Mouse (Mus musculus) erythroblast, embryonic 14.5 days (primary cell): ENCODE measurements around the gene Lrrc7. TPM values are rescaled to one million over a fixed set of nuclear protein-coding genes. Genes with fewer than 3 reads are reported as not detected.

ENCODE experiments used
- H3K27me3 ChIP-seq: 2 replicates; pipeline ENCODE4 v1.6.1; 2012; ENCODE audit warnings: inconsistent platforms; ENCODE audit not compliant: control insufficient read depth
- H3K36me3 ChIP-seq: 2 replicates; pipeline ENCODE4 v1.6.1; 2012; ENCODE audit warnings: mild to moderate bottlenecking, inconsistent platforms; ENCODE audit not compliant: control insufficient read depth
- H3K4me1 ChIP-seq: 2 replicates; pipeline ENCODE4 v1.6.1; 2012; ENCODE audit warnings: inconsistent platforms; ENCODE audit not compliant: control insufficient read depth
- H3K4me3 ChIP-seq: replicated peaks from 2 replicates; pipeline ENCODE3; 2012; ENCODE audit warnings: moderate library complexity, mild to moderate bottlenecking, inconsistent platforms
- H3K9me3 ChIP-seq: 2 replicates; pipeline ENCODE4 v1.6.1; 2012; ENCODE audit warnings: low read length, inconsistent platforms, mixed read lengths; ENCODE audit not compliant: control insufficient read depth
- GATA1 ChIP-seq: IDR thresholded peaks from 2 replicates; pipeline ENCODE4 v1.6.1; 2012; ENCODE audit warnings: low read length, inconsistent platforms, mixed read lengths
- TAL1 ChIP-seq: IDR thresholded peaks from 3 replicates; pipeline ENCODE4 v1.6.1; 2012; ENCODE audit warnings: low read length, inconsistent platforms, mixed read lengths
- polyA plus RNA-seq: library from polyadenylated mRNA; stranded (reverse); fragments of >175 nt; gene quantifications from 2 replicates; pipeline ENCODE4 v1.2.3, GENCODE M21; 2012

Gene Lrrc7
- polyA plus RNA-seq, 1 experiment = not detected

- Histone ChIP-seq H3K9me3 (no peaks in the 10 kb centered on the region), H3K27me3 (no peaks in the 10 kb centered on the region)
These were observed 9.9 kb downstream of the Lrrc7 start for GRCm38 (mm10) chr3:158552105-158552504.

DNA sequence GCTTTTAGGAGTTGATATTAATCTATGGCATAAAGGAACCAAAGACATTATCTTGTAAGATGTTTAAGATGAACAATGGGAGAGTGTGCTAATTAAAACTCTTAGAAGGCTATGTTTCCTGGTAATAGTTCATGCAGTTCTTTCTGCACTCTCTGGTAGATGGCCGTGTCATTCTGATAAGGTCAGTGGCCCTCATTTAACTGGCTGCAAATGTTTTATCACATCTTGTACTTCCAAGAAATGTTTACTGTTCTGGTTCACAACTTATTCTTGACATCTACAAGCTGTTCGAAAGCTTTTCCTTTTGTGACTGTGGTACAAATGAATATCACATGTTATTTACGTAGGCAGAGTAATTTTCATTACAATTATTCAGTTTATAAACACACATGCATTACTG, 18.5 kb downstream of the Lrrc7 start:
- no peak for TF ChIP-seq GATA1
- TF ChIP-seq TAL1 = no peak
- Histone ChIP-seq H3K27me3 (no peaks in the 10 kb centered on the region), H3K36me3 (no peaks in the 10 kb centered on the region), H3K4me3 (no peak overlapping the region), H3K4me1 (no peaks in the 10 kb centered on the region), H3K9me3 (no peaks in the 10 kb centered on the region)

More at GRCm38 (mm10) chr3:158552105-158552504, 9.9 kb downstream of the Lrrc7 start:
- no peak for TF ChIP-seq GATA1
- TF ChIP-seq TAL1 = no peak
- no peaks in the 10 kb centered on the region for H3K36me3 ChIP-seq
- H3K4me1 ChIP-seq = no peaks in the 10 kb centered on the region
- no peak overlapping the region for H3K4me3 ChIP-seq

- TF ChIP-seq GATA1 (no peak), TAL1 (no peak)
- H3K27me3 ChIP-seq = no peaks in the 10 kb centered on the region
- H3K36me3 ChIP-seq = no peaks in the 10 kb centered on the region
- H3K9me3 ChIP-seq = no peaks in the 10 kb centered on the region
- H3K4me1 ChIP-seq = no peaks in the 10 kb centered on the region
- no peak overlapping the region for H3K4me3 ChIP-seq
These were observed 29.2 kb downstream of the Lrrc7 start for GRCm38 (mm10) chr3:158532859-158533258.

DNA sequence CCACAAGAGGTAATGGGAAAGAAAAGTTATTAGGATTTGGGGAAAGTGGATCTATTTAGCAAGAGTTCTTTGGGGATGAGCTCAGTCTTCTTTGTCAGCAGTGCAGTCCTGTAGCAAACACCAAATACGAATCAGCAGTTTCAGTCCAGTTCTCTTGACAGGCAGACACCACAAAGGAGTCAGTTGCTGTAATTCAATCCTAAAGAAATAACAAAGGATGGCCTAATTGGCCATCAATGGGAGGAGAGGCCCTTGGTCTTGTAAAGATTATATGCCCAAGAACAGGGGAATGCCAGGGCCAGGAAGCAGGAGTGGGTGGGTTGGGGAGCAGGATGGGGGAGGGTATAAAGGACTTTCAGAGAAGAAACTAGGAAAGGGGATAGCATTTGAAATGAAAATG, 33.5 kb downstream of the Lrrc7 start:
- Histone ChIP-seq H3K4me1 (no peaks in the 10 kb centered on the region), H3K27me3 (no peaks in the 10 kb centered on the region), H3K9me3 (no peaks in the 10 kb centered on the region), H3K4me3 (no peak overlapping the region), H3K36me3 (no peaks in the 10 kb centered on the region)
- no peak for TF ChIP-seq TAL1
- no peak for TF ChIP-seq GATA1

DNA sequence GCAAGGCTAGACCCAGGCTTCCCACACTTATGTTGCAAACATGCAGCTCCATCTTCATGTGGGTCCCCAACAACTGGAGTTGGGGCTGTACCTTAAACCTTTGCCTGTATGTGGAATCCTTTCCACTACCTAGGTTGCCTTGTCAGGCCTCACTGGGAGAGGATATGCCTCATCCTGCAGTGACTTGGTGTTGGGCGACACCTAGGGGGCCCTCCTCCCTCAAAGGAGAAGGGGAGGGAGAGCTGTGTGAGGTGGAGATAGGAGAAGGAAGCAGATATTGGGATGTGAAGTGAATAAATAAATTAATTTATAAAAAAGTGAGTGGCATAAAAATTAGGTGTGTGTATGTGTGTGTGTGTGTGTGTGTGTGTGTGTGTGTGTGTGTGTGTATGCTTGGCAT, 68.3 kb downstream of the Lrrc7 start:
- no peak overlapping the region for H3K4me3 ChIP-seq
- no peak for TF ChIP-seq TAL1
- no peak for TF ChIP-seq GATA1
- no peaks in the 10 kb centered on the region for H3K4me1 ChIP-seq
- no peaks in the 10 kb centered on the region for H3K36me3 ChIP-seq
- H3K27me3 ChIP-seq = no peaks in the 10 kb centered on the region
- H3K9me3 ChIP-seq = no peaks in the 10 kb centered on the region

DNA sequence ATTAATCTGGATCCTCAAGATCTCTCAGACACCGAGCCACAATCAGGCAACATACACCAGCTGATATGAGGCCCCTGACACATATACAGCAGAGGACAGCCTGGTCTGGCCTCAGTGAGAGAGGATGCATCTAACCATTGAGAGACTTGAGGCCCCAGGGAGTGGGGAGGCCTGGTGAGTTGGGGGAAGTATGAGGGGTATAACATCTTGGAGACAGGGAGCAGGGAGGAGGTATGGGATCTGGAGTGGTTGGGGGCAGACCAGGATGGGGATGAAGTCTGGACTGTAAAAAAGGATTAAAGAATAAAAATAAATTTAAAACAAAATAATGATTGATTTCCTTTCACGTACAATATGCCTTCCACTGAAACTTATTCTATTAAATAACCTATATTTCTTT, 82.3 kb downstream of the Lrrc7 start:
- Histone ChIP-seq H3K9me3 (no peaks in the 10 kb centered on the region; the same call in 1 of the 2 replicates), H3K4me1 (no peaks in the 10 kb centered on the region), H3K36me3 (no peaks in the 10 kb centered on the region), H3K27me3 (no peaks in the 10 kb centered on the region), H3K4me3 (no peak overlapping the region)
- TF ChIP-seq GATA1 = no peak
- no peak for TF ChIP-seq TAL1

- H3K36me3 ChIP-seq = no peaks in the 10 kb centered on the region
- H3K4me3 ChIP-seq = no peak overlapping the region
- no peaks in the 10 kb centered on the region for H3K4me1 ChIP-seq
- no peaks in the 10 kb centered on the region for H3K9me3 ChIP-seq
- H3K27me3 ChIP-seq = no peaks in the 10 kb centered on the region
- TF ChIP-seq GATA1 = no peak
- TF ChIP-seq TAL1 = no peak
These were observed 161.4 kb downstream of the Lrrc7 start for GRCm38 (mm10) chr3:158400600-158400999.

- Histone ChIP-seq H3K27me3 (no peaks in the 10 kb centered on the region), H3K9me3 (peaks cover 2% of the 10 kb centered on the region; the same call in 1 of the 2 replicates), H3K4me1 (no peaks in the 10 kb centered on the region), H3K4me3 (no peak overlapping the region), H3K36me3 (no peaks in the 10 kb centered on the region)
- no peak for TF ChIP-seq TAL1
- TF ChIP-seq GATA1 = no peak
These were observed 170.5 kb downstream of the Lrrc7 start for GRCm38 (mm10) chr3:158391534-158391933.

GRCm38 (mm10) chr3:158388076-158388454, 174.0 kb downstream of the Lrrc7 start:
- no peak overlapping the region for H3K4me3 ChIP-seq
- no peaks in the 10 kb centered on the region for H3K4me1 ChIP-seq
- H3K36me3 ChIP-seq = no peaks in the 10 kb centered on the region
- no peaks in the 10 kb centered on the region for H3K27me3 ChIP-seq
- no peaks in the 10 kb centered on the region for H3K9me3 ChIP-seq
- TF ChIP-seq GATA1 (no peak), TAL1 (no peak)

GRCm38 (mm10) chr3:158387413-158388075, 174.5 kb downstream of the Lrrc7 start:
- TF ChIP-seq TAL1 = no peak
- no peak for TF ChIP-seq GATA1

More at GRCm38 (mm10) chr3:158387413-158388075, 174.5 kb downstream of the Lrrc7 start:
- Histone ChIP-seq H3K27me3 (no peaks in the 10 kb centered on the region), H3K36me3 (no peaks in the 10 kb centered on the region), H3K4me1 (no peaks in the 10 kb centered on the region), H3K9me3 (no peaks in the 10 kb centered on the region), H3K4me3 (no peak overlapping the region)
